ENCODE assay signal across 23 mouse cellular contexts in the genomic region with DNA sequence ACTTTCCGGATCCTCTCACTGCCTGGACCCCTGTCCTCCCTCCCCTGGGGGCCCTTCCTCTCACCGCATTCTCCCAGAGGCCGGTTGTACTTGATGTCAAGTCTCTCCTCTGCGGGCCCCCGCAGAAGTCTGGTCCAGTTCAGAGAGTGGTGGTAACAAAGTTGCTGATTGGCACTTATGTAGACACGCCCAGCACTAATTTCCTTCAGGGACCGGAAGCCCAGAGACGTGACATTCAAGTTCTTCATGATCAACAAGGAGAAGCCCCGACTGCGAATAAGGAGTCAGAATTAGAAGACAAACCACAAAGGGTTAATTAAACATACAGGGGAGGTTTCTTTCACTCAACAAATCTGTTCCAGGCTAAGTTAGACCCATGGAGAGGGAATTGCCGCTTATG. TPM values are rescaled to one million over a fixed set of nuclear protein-coding genes. Genes with fewer than 3 reads are reported as not detected.
DNase-seq lines count a peak whose midpoint lies in the region; ATAC-seq and TF ChIP-seq lines count a peak whose summit lies in the region.
"Had no signal": no experiment of that assay in that cellular context is flagged by ENCODE, and none has a peak within 500 bp of the region (broad histone marks: within the 10 kb centered on the region; RNA-seq: fewer than 3 reads in every experiment).

No protein-coding gene starts in this region.

- H3K79me2 ChIP-seq in liver, adult 2 months (ENCODE audit: control insufficient read depth, insufficient read depth, low read length): no peaks in the 10 kb centered on the region

- TF ChIP-seq POLR2A in liver, adult 2 months (IDR thresholded peaks at IDR 0.05; ENCODE audit: extremely low read depth, insufficient read depth, low read length): no peak

- no peak overlapping the region for H3K27ac ChIP-seq in liver, adult 2 months (replicated peaks; ENCODE audit: insufficient read depth, low read depth, low read length)
- no peak overlapping the region for H3K27ac ChIP-seq in liver, embryonic 11.5 days (ENCODE audit: low read depth, low read length)
- H3K27ac ChIP-seq: embryonic facial prominence, embryonic 12.5 days; forebrain, embryonic 13.5 days; heart, adult 2 months; hindbrain, embryonic 15.5 days; limb, embryonic 15.5 days; neural tube, embryonic 13.5 days had no signal

- intact Hi-C loops in left cerebral cortex, postnatal 14 days (cut with DNase I): no loop called here

- no peak for TF ChIP-seq CTCF in liver, adult 2 months (IDR thresholded peaks at IDR 0.05; ENCODE audit: low read depth, low read length)

- H3K9ac ChIP-seq in liver, adult 2 months (ENCODE audit: low read depth, low read length): peak overlapping the region; percentile 16; the same call in 1 of the 2 replicates
- no peak overlapping the region for H3K9ac ChIP-seq in liver, embryonic 11.5 days (ENCODE audit: low read depth, low read length)
- H3K9ac ChIP-seq: embryonic facial prominence, embryonic 12.5 days; forebrain, embryonic 13.5 days; hindbrain, embryonic 15.5 days; limb, embryonic 15.5 days; lung, embryonic 14.5 days; neural tube, embryonic 13.5 days had no signal

- 89% methylated on average over 11 of the region's 11 CpGs for WGBS in liver, adult 2 months
- WGBS in liver, embryonic 11.5 days: 59% methylated on average over 11 of the region's 11 CpGs

- no peak for DNase-seq in liver, adult 2 months (ENCODE audit: extremely low read depth, low read depth, low spot score)
- no peak for DNase-seq in liver, embryonic 11.5 days (ENCODE audit: low spot score)
- no peak for DNase-seq in kidney, adult 9 months
- no peak for DNase-seq in kidney, postnatal 4 days
- no peak for DNase-seq in left cerebral cortex, postnatal 14 days (ENCODE audit: low spot score in 2 of 2)
- DNase-seq: cerebellum, adult 9-10 months; gastrocnemius, postnatal 14 days; heart, adult 2 months; heart, postnatal 36 days; layer of hippocampus, postnatal 36 days; lung, embryonic 14.5 days; midbrain, embryonic 14.5 days; right cerebral cortex, adult 18-20 months; thymus, adult 18-20 months had no signal

- H3K36me3 ChIP-seq in liver, adult 2 months (ENCODE audit: control insufficient read depth, insufficient read depth, low read length): peaks cover 87% of the 10 kb centered on the region
- no peaks in the 10 kb centered on the region; the same call in 1 of the 2 replicates for H3K36me3 ChIP-seq in liver, embryonic 11.5 days (ENCODE audit: control insufficient read depth, insufficient read depth, low read length)
- H3K36me3 ChIP-seq: hindbrain, embryonic 15.5 days; neural tube, embryonic 13.5 days had no signal

- H3K9me3 ChIP-seq in liver, embryonic 11.5 days (ENCODE audit: control insufficient read depth, low read length): no peaks in the 10 kb centered on the region
- H3K9me3 ChIP-seq: forebrain, embryonic 13.5 days; hindbrain, embryonic 15.5 days; limb, embryonic 15.5 days; neural tube, embryonic 13.5 days had no signal

- H3K4me2 ChIP-seq in liver, embryonic 11.5 days: no peak overlapping the region
- H3K4me2 ChIP-seq: embryonic facial prominence, embryonic 12.5 days; forebrain, embryonic 13.5 days; hindbrain, embryonic 15.5 days; limb, embryonic 15.5 days; lung, embryonic 14.5 days; neural tube, embryonic 13.5 days had no signal

- H3K27me3 ChIP-seq in liver, adult 2 months (ENCODE audit: control insufficient read depth, insufficient read depth, low read length): no peaks in the 10 kb centered on the region
- no peaks in the 10 kb centered on the region; the same call in 1 of the 2 replicates for H3K27me3 ChIP-seq in liver, embryonic 11.5 days (replicated peaks; ENCODE audit: control insufficient read depth, insufficient read depth, low read length)
- H3K27me3 ChIP-seq: embryonic facial prominence, embryonic 12.5 days; hindbrain, embryonic 15.5 days; limb, embryonic 15.5 days; neural tube, embryonic 13.5 days had no signal

- no peaks in the 10 kb centered on the region for H3K4me1 ChIP-seq in liver, adult 2 months (ENCODE audit: control insufficient read depth, insufficient read depth, low read length)
- H3K4me1 ChIP-seq in liver, embryonic 11.5 days (replicated peaks; ENCODE audit: control insufficient read depth, insufficient read depth, low read length): no peaks in the 10 kb centered on the region
- H3K4me1 ChIP-seq: embryonic facial prominence, embryonic 12.5 days; forebrain, embryonic 13.5 days; hindbrain, embryonic 15.5 days; limb, embryonic 15.5 days; neural tube, embryonic 13.5 days had no signal

- 0 out of 2 replicates have a peak overlapping the region, but pooled peaks have one; percentile 7 for H3K4me3 ChIP-seq in liver, adult 2 months (ENCODE audit: insufficient read depth, low read depth, low read length)
- no peak overlapping the region for H3K4me3 ChIP-seq in liver, embryonic 11.5 days (ENCODE audit: low read depth, low read length)
- H3K4me3 ChIP-seq: embryonic facial prominence, embryonic 12.5 days; erythroblast, embryonic 14.5 days; forebrain, embryonic 13.5 days; heart, adult 2 months; hindbrain, embryonic 15.5 days; limb, embryonic 15.5 days; neural tube, embryonic 13.5 days had no signal

- no peak for ATAC-seq in liver, embryonic 11.5 days (replicated peaks; ENCODE audit: low FRiP score)
- peak; percentile 88 for ATAC-seq in CD4-positive, CD25-positive, alpha-beta regulatory T cell, adult 4 months
- ATAC-seq in common myeloid progenitor, adult 5-6 weeks (replicated peaks; ENCODE audit: low read depth, poor library complexity, severe bottlenecking): peak; percentile 70
- ATAC-seq in megakaryocyte, adult 5-6 weeks (ENCODE audit: poor library complexity, severe bottlenecking): peak; percentile 43; the same call in 1 of the 2 replicates
- ATAC-seq: forebrain, embryonic 13.5 days had no signal

RNA-seq across cellular contexts. Expression of a gene that starts 11.1 kb away (rescaled TPM):
- total RNA-seq in liver, adult 2 months (2014; rRNA removed): 92.9 and 115 TPM in 2 replicates
- polyA plus RNA-seq in liver, adult 2 months (2012; rRNA removed): 37.4 and 37.9 TPM in 2 replicates
- polyA plus RNA-seq in liver, embryonic 11.5 days (2014; fragmentation: Nextera tagmentation; extraction: Ambion mirVana): 3.0 and 3.7 TPM in 2 replicates
- polyA plus RNA-seq in CD4-positive, CD25-positive, alpha-beta regulatory T cell, adult 4 months (2017; shearing (Covaris generic)): 1 to 10 TPM; 6.6 to 9.3 TPM
- total RNA-seq in common myeloid progenitor, adult 5-6 weeks (2017): 1.0 and 1.8 TPM in 2 replicates
- total RNA-seq in megakaryocyte, adult 5-6 weeks (2015): 2.5 and 2.8 TPM in 2 replicates
- 1.5 and 2.1 TPM in 2 replicates for total RNA-seq in megakaryocyte, adult 5-6 weeks (2017)
- total RNA-seq in left cerebral cortex, postnatal 14 days (2021): 1 to 10 TPM; 3.3 to 4.9 TPM

RNA-seq across cellular contexts. Expression of a gene that starts 12.5 kb away (rescaled TPM):
- total RNA-seq in liver, adult 2 months (2014; rRNA removed): 24.7 and 30.0 TPM in 2 replicates
- polyA plus RNA-seq in liver, adult 2 months (2012; rRNA removed): 17.6 and 17.8 TPM in 2 replicates
- 384 and 397 TPM in 2 replicates for polyA plus RNA-seq in liver, embryonic 11.5 days (2014; fragmentation: Nextera tagmentation; extraction: Ambion mirVana)
- polyA plus RNA-seq in CD4-positive, CD25-positive, alpha-beta regulatory T cell, adult 4 months (2017; shearing (Covaris generic)): 100 to 1,000 TPM; 114 to 117 TPM
- 385 and 532 TPM in 2 replicates for total RNA-seq in common myeloid progenitor, adult 5-6 weeks (2017)
- total RNA-seq in megakaryocyte, adult 5-6 weeks (2015): 116 TPM in 2 replicates
- 90.4 and 95.0 TPM in 2 replicates for total RNA-seq in megakaryocyte, adult 5-6 weeks (2017)
- total RNA-seq in left cerebral cortex, postnatal 14 days (2021): 10 to 100 TPM; 67.1 to 68.6 TPM

RNA-seq across cellular contexts. Expression of a gene that starts 29.2 kb away (rescaled TPM):
- 921 and 1,015 TPM in 2 replicates for total RNA-seq in liver, adult 2 months (2014; rRNA removed)
- polyA plus RNA-seq in liver, adult 2 months (2012; rRNA removed): 794 TPM in 2 replicates
- 3,476 and 3,859 TPM in 2 replicates for polyA plus RNA-seq in liver, embryonic 11.5 days (2014; fragmentation: Nextera tagmentation; extraction: Ambion mirVana)
- polyA plus RNA-seq in CD4-positive, CD25-positive, alpha-beta regulatory T cell, adult 4 months (2017; shearing (Covaris generic)): 1,000 to 10,000 TPM; 4,848 to 7,095 TPM
- 3,010 and 3,037 TPM in 2 replicates for total RNA-seq in common myeloid progenitor, adult 5-6 weeks (2017)
- total RNA-seq in megakaryocyte, adult 5-6 weeks (2015): 2,152 and 2,213 TPM in 2 replicates
- total RNA-seq in megakaryocyte, adult 5-6 weeks (2017): 1,919 and 2,042 TPM in 2 replicates
- total RNA-seq in left cerebral cortex, postnatal 14 days (2021): 1,000 to 10,000 TPM; 1,939 to 2,055 TPM

RNA-seq across cellular contexts. Expression of a gene that starts 30.8 kb away (rescaled TPM):
- 3.2 and 4.4 TPM in 2 replicates for total RNA-seq in liver, adult 2 months (2014; rRNA removed)
- 6.8 and 8.1 TPM in 2 replicates for polyA plus RNA-seq in liver, adult 2 months (2012; rRNA removed)
- polyA plus RNA-seq in liver, embryonic 11.5 days (2014; fragmentation: Nextera tagmentation; extraction: Ambion mirVana): 9.9 and 11.1 TPM in 2 replicates
- 10 to 100 TPM in 1 of 2 experiments, 1 to 10 TPM in 1; 9.2 to 11.8 TPM for polyA plus RNA-seq in CD4-positive, CD25-positive, alpha-beta regulatory T cell, adult 4 months (2017; shearing (Covaris generic))
- total RNA-seq in common myeloid progenitor, adult 5-6 weeks (2017): 8.6 and 10.6 TPM in 2 replicates
- total RNA-seq in megakaryocyte, adult 5-6 weeks (2015): 6.0 and 8.1 TPM in 2 replicates
- 12.9 and 14.5 TPM in 2 replicates for total RNA-seq in megakaryocyte, adult 5-6 weeks (2017)
- 10 to 100 TPM; 11.4 to 12.0 TPM for total RNA-seq in left cerebral cortex, postnatal 14 days (2021)

RNA-seq across cellular contexts. Expression of a gene that starts 48.2 kb away (rescaled TPM):
- total RNA-seq in liver, adult 2 months (2014; rRNA removed): 234 and 279 TPM in 2 replicates
- 425 and 439 TPM in 2 replicates for polyA plus RNA-seq in liver, adult 2 months (2012; rRNA removed)
- 848 and 955 TPM in 2 replicates for polyA plus RNA-seq in liver, embryonic 11.5 days (2014; fragmentation: Nextera tagmentation; extraction: Ambion mirVana)
- polyA plus RNA-seq in CD4-positive, CD25-positive, alpha-beta regulatory T cell, adult 4 months (2017; shearing (Covaris generic)): 1,000 to 10,000 TPM; 1,420 to 1,755 TPM
- 1,052 and 1,471 TPM in 2 replicates for total RNA-seq in common myeloid progenitor, adult 5-6 weeks (2017)
- 1,237 and 1,288 TPM in 2 replicates for total RNA-seq in megakaryocyte, adult 5-6 weeks (2015)
- 518 and 577 TPM in 2 replicates for total RNA-seq in megakaryocyte, adult 5-6 weeks (2017)
- total RNA-seq in left cerebral cortex, postnatal 14 days (2021): 100 to 1,000 TPM; 299 to 305 TPM

Comparison
In these comparisons a context has a peak if more than half of its experiments do, and no peak if none do; other contexts are left out.
1. RNA of a gene that starts 11.1 kb away (total RNA-seq): 92.9 to 115 TPM in liver, adult 2 months; 3.3 to 4.9 TPM in left cerebral cortex, postnatal 14 days, 1.5 to 2.8 TPM in megakaryocyte, adult 5-6 weeks and 1.0 to 1.8 TPM in common myeloid progenitor, adult 5-6 weeks; every median in the first group is over 10 times any median in the second.